Mouse (Mus musculus) adrenal gland, postnatal 25 days (tissue): ENCODE results near the gene Sms. TPM values are rescaled to one million over a fixed set of nuclear protein-coding genes. Genes with fewer than 3 reads are reported as not detected.

Experiments
- DNase-seq: peaks from one replicate; pipeline ENCODE4 v3.0.0; 2021; ENCODE audit warnings: mixed read lengths
- total RNA-seq: library from RNA; stranded (reverse); gene quantifications from 2 replicates; pipeline ENCODE4 v1.2.3, GENCODE M21; 2021

Sms gene
- total RNA-seq, 1 experiment from 2014 or later = 16.2 TPM

DNA sequence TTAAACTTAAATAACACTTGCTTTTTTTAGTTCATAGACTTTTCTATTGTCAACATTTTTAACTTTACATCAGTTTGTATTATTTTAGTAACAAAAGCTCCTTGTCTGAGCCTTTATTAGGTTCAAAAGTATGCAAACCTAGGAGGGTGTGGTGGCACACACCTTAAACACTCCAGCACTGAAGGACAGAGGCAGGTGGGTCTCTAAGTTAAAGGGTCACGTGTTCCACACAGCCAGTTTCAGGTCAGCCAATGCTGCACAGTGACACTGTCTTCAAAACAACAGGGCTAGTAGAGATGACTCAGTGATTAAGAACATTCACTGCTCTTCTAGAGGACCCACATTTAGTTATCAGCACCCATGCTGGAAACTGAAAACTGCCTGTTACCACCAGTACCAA lies 43.1 kb downstream of the Sms start:
- no peak for DNase-seq

DNA sequence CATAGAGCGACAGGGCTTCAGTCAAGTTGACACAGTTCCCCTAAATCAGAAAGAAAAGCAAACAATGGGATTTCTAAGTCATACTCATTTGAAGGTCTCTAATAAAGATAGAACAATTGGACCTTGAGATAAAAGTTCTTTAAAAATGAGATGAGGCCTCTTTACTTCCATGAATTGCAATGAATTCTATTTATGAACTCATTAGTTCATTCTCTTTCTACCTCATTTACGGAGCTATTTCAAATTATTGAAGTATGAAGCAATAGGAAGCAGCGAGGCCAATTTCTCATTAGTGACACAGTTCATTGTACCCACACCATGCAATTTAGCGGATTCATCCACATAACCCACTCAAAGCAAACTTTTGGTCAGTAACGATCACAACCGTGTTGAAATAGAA lies 44.7 kb downstream of the Sms start:
- DNase-seq = no peak

DNA sequence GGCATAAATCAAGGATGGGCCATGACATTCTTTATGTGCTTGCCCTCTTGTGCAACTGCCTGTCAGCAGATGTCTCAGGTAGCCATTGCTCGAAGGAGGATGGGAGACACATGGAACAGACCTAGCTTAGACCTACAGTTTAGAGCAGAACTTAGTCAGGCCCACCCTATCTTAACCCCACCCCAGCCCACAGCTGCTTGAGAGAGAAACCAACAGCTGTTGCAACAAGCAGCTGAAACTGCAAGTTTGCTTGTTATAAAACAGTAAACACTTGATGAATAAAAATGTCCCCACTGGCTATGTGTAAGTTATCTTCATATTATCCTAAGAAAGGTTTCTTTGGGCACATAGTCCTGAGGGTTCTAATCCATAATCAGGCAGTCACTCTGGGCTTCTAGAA lies 57.3 kb downstream of the Sms start:
- no peak for DNase-seq

DNA sequence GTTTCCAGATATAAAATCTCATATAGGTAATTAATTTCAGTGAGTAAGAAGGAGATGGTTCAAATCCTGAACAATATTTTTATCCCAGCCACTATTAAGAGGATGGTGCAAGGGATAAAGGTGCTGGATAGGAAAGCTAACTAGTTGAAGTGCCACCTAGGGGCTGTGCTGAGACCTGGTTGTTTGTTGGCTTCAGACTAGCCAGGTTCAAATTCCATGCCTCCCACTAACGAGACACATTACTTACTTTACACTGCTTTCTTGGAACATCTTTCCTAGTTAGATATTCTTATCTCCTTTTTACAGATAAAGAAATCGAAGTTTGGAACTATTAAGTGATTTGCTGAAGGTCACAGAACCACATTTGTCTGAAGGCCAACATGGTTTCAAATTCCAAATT lies 72.6 kb downstream of the Sms start:
- DNase-seq = no peak

DNA sequence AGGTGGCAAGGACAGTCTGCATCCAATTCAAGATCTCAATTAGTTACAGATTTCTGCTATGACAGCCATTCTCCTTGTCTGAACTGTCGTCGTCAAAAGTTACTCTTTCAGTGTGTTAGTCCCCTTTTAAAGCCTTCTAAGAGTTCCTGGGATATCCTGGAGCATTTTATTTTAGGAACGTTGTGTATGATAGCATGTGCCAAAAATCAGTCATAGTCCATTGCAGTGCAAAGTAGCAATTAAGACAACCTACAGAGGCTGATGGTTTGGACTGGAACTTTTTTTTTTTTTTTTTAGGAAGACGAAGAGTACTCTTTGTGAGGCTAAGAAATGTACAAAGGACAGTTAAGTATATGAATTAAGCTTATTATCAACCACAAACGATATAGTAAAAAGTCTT lies 76.9 kb downstream of the Sms start, which contains the start of gene Phex:
Gene Phex, minus strand, starts transcription at position 101 of the 400 bp plus-strand sequence.
- no peak for DNase-seq

DNA sequence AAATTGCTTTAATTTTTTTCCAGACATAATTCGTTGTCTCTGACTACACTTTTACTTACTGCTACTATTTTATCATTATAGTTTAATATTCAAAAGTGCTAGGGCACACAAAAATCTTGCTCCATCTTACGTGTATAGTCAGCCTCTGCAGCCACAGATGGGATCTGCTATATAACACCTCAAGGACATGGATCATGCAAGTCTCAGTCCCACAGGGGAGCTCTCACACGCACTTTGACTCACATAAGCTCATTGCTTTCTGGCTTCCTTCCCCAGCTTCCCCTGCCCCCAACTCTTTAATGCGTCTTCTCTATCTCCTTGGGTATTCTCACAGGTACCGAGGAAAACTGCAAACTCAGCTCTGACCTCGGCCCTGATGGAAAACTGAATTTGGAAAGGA lies 87.2 kb downstream of the Sms start:
- DNase-seq = no peak

Other genes starting within 250 kb of the Sms start
- 0.21 TPM in 1 of 2 replicates, not detected in the other for gene Phex, start 77.0 kb downstream of the Sms start, total RNA-seq
- gene Yy2, start 76.7 kb upstream of the Sms start, total RNA-seq = 0.58 and 0.81 TPM in 2 replicates
- gene Mbtps2, start 106.4 kb upstream of the Sms start, total RNA-seq = 20.8 and 26.1 TPM in 2 replicates
- gene Smpx, start 206.6 kb upstream of the Sms start, total RNA-seq = 17.5 and 20.4 TPM in 2 replicates